Mouse (Mus musculus) heart, postnatal 25 days (tissue): Measurements from ENCODE around the gene Olfr775. TPM values are rescaled to one million over a fixed set of nuclear protein-coding genes. Genes with fewer than 3 reads are reported as not detected.

ENCODE experiments used
- DNase-seq: peaks from one replicate; pipeline ENCODE4 v3.0.0; 2022; ENCODE audit warnings: low spot score
- intact Hi-C: fragments of 180-260 bp; cut with DNase I; formaldehyde crosslinking; loops from one replicate; pipeline ENCODE4 v1.15.1; 2025
- total RNA-seq, 2 experiments: library from RNA; stranded (reverse); gene quantifications; 2 replicates each; pipeline ENCODE4 v1.2.3; 2021

Olfr775 gene
- not detected for total RNA-seq

DNA sequence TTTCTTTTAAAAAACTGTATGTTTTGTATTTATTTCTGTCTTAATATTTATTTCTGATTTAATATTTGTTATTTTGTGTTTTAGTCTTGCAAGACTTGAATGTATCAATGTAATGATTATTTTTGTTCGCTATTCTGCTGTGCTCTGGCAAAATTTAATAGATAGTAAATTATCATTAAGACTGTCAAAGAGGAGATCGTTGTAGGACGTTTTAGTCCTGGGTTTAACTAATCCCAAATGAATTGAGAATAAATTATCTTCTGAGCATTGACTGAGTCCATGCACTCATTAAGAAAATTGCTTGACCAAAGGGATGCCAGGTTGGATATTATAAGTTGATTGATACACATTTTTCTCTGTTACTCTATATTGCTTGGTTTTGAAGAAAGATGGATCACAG, at the start of gene Olfr775:
Gene Olfr775 (plus strand): TSS at position 301 of the 400 bp plus-strand sequence.
- DNase-seq, result no peak
- intact Hi-C loops, result no loop called here

DNA sequence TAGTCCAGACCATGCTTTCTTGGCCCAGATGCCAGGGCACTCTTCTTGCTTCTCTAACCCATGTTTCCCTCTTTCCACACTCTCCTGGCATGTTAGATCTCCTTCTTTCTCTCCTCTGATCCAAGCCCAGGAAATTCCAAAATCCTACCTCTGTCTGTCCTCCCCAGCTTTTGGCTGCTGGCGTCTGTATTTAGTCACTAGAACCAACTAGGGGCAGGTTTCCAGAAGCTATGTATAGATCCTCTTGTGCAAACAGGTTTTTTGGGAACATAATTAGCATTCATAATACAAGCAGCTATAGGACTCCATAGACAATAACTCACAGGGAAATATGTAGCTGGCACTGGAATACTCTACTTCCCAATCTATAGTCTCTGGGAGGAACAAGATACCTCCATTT, 17.5 kb upstream of the Olfr775 start:
- no peak for DNase-seq
- intact Hi-C loops, result no loop called here

DNA sequence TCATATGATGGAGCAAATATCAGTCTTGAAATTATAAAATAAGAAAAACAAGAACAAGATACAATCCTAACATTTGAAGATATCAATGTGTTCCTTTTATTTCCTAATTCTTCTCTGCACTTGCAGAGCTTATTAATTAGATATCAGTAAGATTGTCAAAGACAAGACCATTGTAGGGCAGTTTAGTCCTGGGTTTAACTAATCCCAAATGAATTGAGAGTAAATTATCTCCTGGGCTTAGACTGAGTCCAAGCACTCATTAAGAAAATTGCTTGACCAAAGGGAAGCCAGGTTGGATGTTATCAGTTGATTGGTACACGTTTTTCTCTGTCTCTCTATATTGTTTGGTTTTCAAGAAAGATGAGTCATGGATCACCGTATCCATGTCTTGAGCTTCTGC, 12.3 kb upstream of the Olfr775 start, which contains the start of gene Olfr774:
Gene Olfr774 (plus strand): TSS at position 301 of the 400 bp plus-strand sequence.
- intact Hi-C loops, result no loop called here
- no peak for DNase-seq

DNA sequence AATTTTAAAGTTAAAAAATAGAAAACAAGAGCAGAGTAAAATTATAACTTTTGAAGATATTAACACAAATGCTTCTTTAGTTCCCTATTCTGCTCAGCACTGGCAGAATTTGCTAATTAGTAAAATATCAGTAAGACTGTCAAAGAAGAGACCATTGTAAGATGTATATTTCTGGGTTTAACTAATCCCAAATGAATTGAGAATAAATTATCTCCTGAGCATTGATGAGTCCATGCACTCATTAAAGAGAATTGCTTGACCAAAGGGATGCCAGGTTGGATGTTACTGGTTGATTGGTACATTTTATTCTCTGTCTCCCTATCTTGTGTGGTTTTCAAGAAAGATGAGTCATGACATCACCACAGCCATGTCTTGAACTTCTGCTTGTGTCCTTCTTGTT, 10.6 kb downstream of the Olfr775 start, which contains the start of gene Olfr776:
Gene Olfr776 (plus strand): TSS at position 301 of the 400 bp plus-strand sequence.
- DNase-seq, result no peak
- intact Hi-C loops, result no loop called here

DNA sequence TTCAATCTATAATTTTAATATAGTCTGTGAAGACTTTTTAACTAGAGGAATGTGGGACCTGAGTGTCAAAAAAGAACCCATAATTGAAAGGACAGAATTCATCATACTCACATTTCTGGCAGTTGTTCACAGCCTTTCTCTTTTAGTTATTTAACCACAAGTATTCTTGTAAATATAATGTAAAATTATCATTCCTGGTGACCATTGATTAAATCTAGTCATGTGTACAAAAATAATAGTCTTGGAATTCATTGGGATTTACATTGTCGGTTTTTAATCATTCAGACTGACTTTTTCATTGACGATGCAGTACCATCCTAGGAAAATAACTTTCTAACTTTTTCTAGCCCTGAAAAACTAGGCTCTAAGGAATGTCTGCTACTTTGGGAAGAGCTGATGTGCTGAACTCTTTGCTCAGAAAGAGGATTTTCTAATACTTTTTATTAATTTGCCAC, 22.9 kb downstream of the Olfr775 start, which contains the start of gene Olfr777:
Gene Olfr777 (minus strand): TSS at position 405 of the 455 bp plus-strand sequence.
- no peak for DNase-seq
- intact Hi-C loops, result no loop called here

Other genes with a start within 250 kb of the Olfr775 start
- gene Olfr763, start 237.6 kb upstream of the Olfr775 start, total RNA-seq, result not detected
- not detected for gene Olfr764-ps1, start 208.5 kb upstream of the Olfr775 start, total RNA-seq
- not detected for gene Olfr765, start 198.4 kb upstream of the Olfr775 start, total RNA-seq
- not detected for gene Olfr766-ps1, start 179.4 kb upstream of the Olfr775 start, total RNA-seq
- gene Olfr767, start 165.5 kb upstream of the Olfr775 start, total RNA-seq, result not detected
- not detected for gene Olfr768, start 149.0 kb upstream of the Olfr775 start, total RNA-seq
- gene Olfr769, start 130.6 kb upstream of the Olfr775 start, total RNA-seq, result not detected
- gene Olfr770, start 109.4 kb upstream of the Olfr775 start, total RNA-seq, result not detected
- not detected for gene Olfr771, start 83.7 kb upstream of the Olfr775 start, total RNA-seq
- gene Olfr772, start 70.5 kb upstream of the Olfr775 start, total RNA-seq, result not detected
- gene Olfr773, start 61.0 kb upstream of the Olfr775 start, total RNA-seq, result not detected
- gene Olfr774, start 12.2 kb upstream of the Olfr775 start, total RNA-seq, result not detected
- gene Olfr776, start 10.7 kb downstream of the Olfr775 start, total RNA-seq, result not detected
- gene Olfr777, start 23.1 kb downstream of the Olfr775 start, total RNA-seq, result not detected
- gene Olfr780, start 69.7 kb downstream of the Olfr775 start, total RNA-seq, result not detected
- gene Olfr781, start 80.4 kb downstream of the Olfr775 start, total RNA-seq, result not detected
- gene Olfr782, start 100.4 kb downstream of the Olfr775 start, total RNA-seq, result not detected
- gene Olfr784, start 135.7 kb downstream of the Olfr775 start, total RNA-seq, result not detected
- not detected for gene Olfr785, start 157.0 kb downstream of the Olfr775 start, total RNA-seq
- not detected for gene Olfr786, start 178.9 kb downstream of the Olfr775 start, total RNA-seq
- not detected for gene Olfr787, start 213.4 kb downstream of the Olfr775 start, total RNA-seq
- not detected for gene Olfr788, start 222.6 kb downstream of the Olfr775 start, total RNA-seq
- not detected for gene Olfr789, start 236.3 kb downstream of the Olfr775 start, total RNA-seq